Mouse (Mus musculus): ENCODE results near the gene Lyst. TPM values are rescaled to one million over a fixed set of nuclear protein-coding genes. Genes with fewer than 3 reads are reported as not detected.
"Not testable (repeated sequence)": the region's sequence is repeated elsewhere in the genome, so short reads cannot be mapped to it uniquely, and the experiment has no call there.

Gene Lyst
- polyA plus RNA-seq, 1 experiment from 2014 or later: 3.2 TPM

- not testable (repeated sequence) for ATAC-seq (ENCODE audit: low FRiP score, low TSS enrichment); H3K4me2 ChIP-seq (replicated peaks; ENCODE audit: low read depth, low read length); H3K4me1 ChIP-seq (ENCODE audit: insufficient read depth, low read length); H3K36me3 ChIP-seq (ENCODE audit: insufficient read depth, low read length); H3K27ac ChIP-seq (ENCODE audit: low read length); H3K27me3 ChIP-seq (ENCODE audit: insufficient read depth, low read length); H3K4me3 ChIP-seq (ENCODE audit: low read length); H3K9ac ChIP-seq (replicated peaks; ENCODE audit: low read length); H3K9me3 ChIP-seq (ENCODE audit: low read length)
- WGBS: 80% methylated on average over 2 of the region's 2 CpGs
These were observed 75.9 kb downstream of the Lyst start for GRCm38 (mm10) chr13:13666103-13666502.

- Histone ChIP-seq H3K27me3 (ENCODE audit: insufficient read depth, low read length) (no peaks in the 10 kb centered on the region), H3K4me3 (ENCODE audit: low read length) (no peak overlapping the region), H3K9ac (replicated peaks; ENCODE audit: low read length) (no peak overlapping the region), H3K4me2 (replicated peaks; ENCODE audit: low read depth, low read length) (no peak overlapping the region), H3K36me3 (ENCODE audit: insufficient read depth, low read length) (peaks cover 3% of the 10 kb centered on the region), H3K4me1 (ENCODE audit: insufficient read depth, low read length) (no peaks in the 10 kb centered on the region), H3K9me3 (ENCODE audit: low read length) (no peaks in the 10 kb centered on the region), H3K27ac (ENCODE audit: low read length) (no peak overlapping the region)
- ATAC-seq (ENCODE audit: low FRiP score, low TSS enrichment): no peak
- 41% methylated on average over 5 of the region's 5 CpGs for WGBS
These were observed 80.5 kb downstream of the Lyst start for GRCm38 (mm10) chr13:13670669-13671068.

DNA sequence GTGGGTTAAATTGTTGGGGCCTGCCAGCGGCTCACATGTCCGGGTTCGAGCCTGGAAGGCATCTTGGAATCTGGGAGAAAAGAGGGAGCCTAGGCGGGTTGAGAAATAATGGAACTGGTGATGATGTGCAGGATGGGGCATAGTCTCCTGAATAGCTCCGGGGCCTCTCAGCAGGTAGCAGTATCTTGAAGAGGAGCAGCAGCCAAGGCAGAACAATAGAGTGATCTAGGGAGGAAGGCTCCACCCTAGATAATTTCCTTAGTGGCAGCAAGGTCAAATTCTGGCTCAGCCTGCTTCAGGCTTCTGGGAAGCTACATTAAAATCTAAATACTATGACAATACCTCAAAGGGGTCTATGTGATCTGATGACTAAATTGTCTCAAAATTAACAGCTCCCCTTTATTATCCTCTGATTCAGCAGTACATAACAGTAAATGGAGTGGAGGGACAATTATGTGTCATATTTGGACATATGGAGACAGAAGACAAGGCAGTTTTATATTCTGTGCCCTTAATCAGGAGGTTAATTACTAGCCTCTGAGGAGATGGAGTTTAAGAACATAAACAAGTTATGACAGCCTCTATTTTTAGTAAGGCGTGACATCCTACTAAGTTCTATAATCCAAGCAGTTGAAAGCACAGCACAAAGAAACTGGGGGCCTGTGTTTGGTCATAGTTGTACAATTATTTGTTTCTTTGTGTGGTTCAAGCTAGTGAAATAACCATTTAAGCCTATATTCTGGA is 81.6 kb downstream of the Lyst start:
- ATAC-seq (ENCODE audit: low FRiP score, low TSS enrichment): no peak
- no peaks in the 10 kb centered on the region for H3K9me3 ChIP-seq (ENCODE audit: low read length)
- WGBS: 77% methylated on average over 6 of the region's 6 CpGs

DNA sequence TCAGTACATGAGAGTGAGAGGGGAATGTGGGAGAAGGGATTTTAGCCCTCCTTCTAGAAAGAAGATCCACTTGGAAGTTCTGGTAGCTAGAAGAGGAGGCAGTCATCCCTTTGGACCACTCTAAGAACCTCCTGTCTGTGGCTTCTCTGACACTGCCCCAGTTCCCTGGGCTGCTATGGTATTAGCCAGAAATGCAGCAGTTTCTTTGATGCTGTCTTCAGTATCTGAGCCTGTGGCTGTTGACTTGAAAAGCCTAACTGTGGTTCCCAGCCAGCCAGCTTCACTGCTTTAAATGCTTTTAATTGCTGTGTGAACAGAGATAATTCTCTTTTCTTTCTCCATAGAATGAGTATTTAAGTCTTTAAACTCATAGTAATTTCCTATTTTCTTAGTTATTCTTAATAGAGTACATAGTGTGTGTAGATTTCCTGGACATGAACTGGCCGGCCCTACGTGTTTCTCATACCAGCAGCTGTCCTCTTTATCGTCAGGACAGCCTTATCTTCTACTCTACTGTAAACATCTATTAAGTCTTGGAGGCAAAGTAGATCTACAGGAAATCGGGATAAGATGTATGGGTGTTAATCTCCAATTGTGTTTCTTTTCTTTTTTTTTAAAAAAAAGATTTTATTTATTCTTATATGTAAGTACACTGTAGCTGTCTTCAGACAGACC is 84.6 kb downstream of the Lyst start:
- H3K4me3 ChIP-seq (ENCODE audit: low read length): no peak overlapping the region
- H3K9ac ChIP-seq (replicated peaks; ENCODE audit: low read length): no peak overlapping the region
- no peaks in the 10 kb centered on the region for H3K27me3 ChIP-seq (ENCODE audit: insufficient read depth, low read length)
- no peaks in the 10 kb centered on the region for H3K9me3 ChIP-seq (ENCODE audit: low read length)
- WGBS: 80% methylated on average over 4 of the region's 4 CpGs
- H3K27ac ChIP-seq (ENCODE audit: low read length): no peak overlapping the region
- H3K4me2 ChIP-seq (replicated peaks; ENCODE audit: low read depth, low read length): no peak overlapping the region
- no peaks in the 10 kb centered on the region for H3K4me1 ChIP-seq (ENCODE audit: insufficient read depth, low read length)
- ATAC-seq (ENCODE audit: low FRiP score, low TSS enrichment): no peak
- H3K36me3 ChIP-seq (ENCODE audit: insufficient read depth, low read length): peaks cover 10% of the 10 kb centered on the region

More for the DNA sequence above, 81.6 kb downstream of the Lyst start:
- Histone ChIP-seq H3K4me2 (replicated peaks; ENCODE audit: low read depth, low read length) (no peak overlapping the region), H3K36me3 (ENCODE audit: insufficient read depth, low read length) (peaks cover 3% of the 10 kb centered on the region), H3K4me3 (ENCODE audit: low read length) (no peak overlapping the region), H3K9ac (replicated peaks; ENCODE audit: low read length) (no peak overlapping the region), H3K27ac (ENCODE audit: low read length) (no peak overlapping the region), H3K27me3 (ENCODE audit: insufficient read depth, low read length) (no peaks in the 10 kb centered on the region), H3K4me1 (ENCODE audit: insufficient read depth, low read length) (no peaks in the 10 kb centered on the region)

GRCm38 (mm10) chr13:13677871-13678270 is 87.7 kb downstream of the Lyst start:
- Histone ChIP-seq H3K4me1 (ENCODE audit: insufficient read depth, low read length) (no peaks in the 10 kb centered on the region), H3K9ac (replicated peaks; ENCODE audit: low read length) (no peak overlapping the region), H3K9me3 (ENCODE audit: low read length) (no peaks in the 10 kb centered on the region), H3K36me3 (ENCODE audit: insufficient read depth, low read length) (peaks cover 7% of the 10 kb centered on the region), H3K4me3 (ENCODE audit: low read length) (no peak overlapping the region), H3K27ac (ENCODE audit: low read length) (no peak overlapping the region), H3K27me3 (ENCODE audit: insufficient read depth, low read length) (no peaks in the 10 kb centered on the region), H3K4me2 (replicated peaks; ENCODE audit: low read depth, low read length) (no peak overlapping the region)
- ATAC-seq (ENCODE audit: low FRiP score, low TSS enrichment): no peak
- 86% methylated on average over 8 of the region's 8 CpGs for WGBS

DNA sequence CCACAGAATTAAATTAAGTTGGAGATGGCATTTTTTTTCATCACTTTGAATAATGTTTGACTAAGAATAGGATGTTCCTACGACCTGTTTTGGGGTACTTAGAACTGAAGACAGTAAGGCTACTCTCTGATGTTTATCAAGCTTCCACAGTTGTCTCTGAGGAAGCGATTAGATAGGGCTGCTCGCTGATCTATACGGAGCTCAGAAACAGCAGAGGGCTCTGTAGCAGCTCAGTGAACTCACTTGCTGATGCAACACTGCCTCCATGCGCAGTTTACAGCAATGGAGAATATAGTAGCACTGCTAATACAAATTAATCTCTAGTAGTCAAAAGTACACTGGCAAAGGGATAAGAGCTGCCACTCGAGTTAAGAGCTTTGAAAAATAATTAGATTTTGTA is 91.4 kb downstream of the Lyst start:
- Histone ChIP-seq H3K4me3 (ENCODE audit: low read length) (no peak overlapping the region), H3K36me3 (ENCODE audit: insufficient read depth, low read length) (peaks cover 12% of the 10 kb centered on the region), H3K27me3 (ENCODE audit: insufficient read depth, low read length) (no peaks in the 10 kb centered on the region), H3K9ac (replicated peaks; ENCODE audit: low read length) (no peak overlapping the region), H3K4me1 (ENCODE audit: insufficient read depth, low read length) (no peaks in the 10 kb centered on the region), H3K27ac (ENCODE audit: low read length) (no peak overlapping the region), H3K4me2 (replicated peaks; ENCODE audit: low read depth, low read length) (no peak overlapping the region), H3K9me3 (ENCODE audit: low read length) (no peaks in the 10 kb centered on the region)
- 71% methylated on average over 6 of the region's 6 CpGs for WGBS
- ATAC-seq (ENCODE audit: low FRiP score, low TSS enrichment): no peak

DNA sequence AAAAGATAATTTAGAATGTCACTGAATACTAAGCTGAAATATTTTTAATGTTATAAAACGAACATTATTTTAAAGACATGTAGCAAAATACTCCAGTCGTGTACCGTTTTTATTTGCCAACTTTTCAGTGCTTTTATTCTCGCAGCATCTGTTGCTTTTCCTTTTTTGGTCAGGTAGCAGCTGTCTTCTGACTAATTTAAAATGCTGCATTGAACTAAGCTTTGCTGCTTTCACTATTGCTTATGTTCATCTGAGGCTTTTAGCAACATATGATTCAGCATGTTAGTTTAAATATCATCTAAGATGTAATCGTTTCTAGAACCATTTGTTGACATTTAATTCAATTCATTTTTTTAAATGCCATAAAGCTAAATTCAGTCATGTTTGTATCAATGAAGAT is 113.3 kb downstream of the Lyst start:
- Histone ChIP-seq H3K9me3 (ENCODE audit: low read length) (no peaks in the 10 kb centered on the region), H3K4me2 (replicated peaks; ENCODE audit: low read depth, low read length) (no peak overlapping the region), H3K9ac (replicated peaks; ENCODE audit: low read length) (no peak overlapping the region), H3K27ac (ENCODE audit: low read length) (no peak overlapping the region), H3K4me1 (ENCODE audit: insufficient read depth, low read length) (no peaks in the 10 kb centered on the region), H3K4me3 (ENCODE audit: low read length) (no peak overlapping the region), H3K27me3 (ENCODE audit: insufficient read depth, low read length) (no peaks in the 10 kb centered on the region), H3K36me3 (ENCODE audit: insufficient read depth, low read length) (0 out of 2 replicates have a peak, but pooled peaks cover 2% of the 10 kb centered on the region)
- WGBS: 84% methylated on average over 5 of the region's 5 CpGs
- no peak for ATAC-seq (ENCODE audit: low FRiP score, low TSS enrichment)

GRCm38 (mm10) chr13:13721435-13721834 is 131.2 kb downstream of the Lyst start:
- not testable (repeated sequence) for H3K36me3 ChIP-seq (ENCODE audit: insufficient read depth, low read length); H3K27ac ChIP-seq (ENCODE audit: low read length)

GRCm38 (mm10) chr13:13723293-13723692 is 133.1 kb downstream of the Lyst start:
- ATAC-seq (ENCODE audit: low FRiP score, low TSS enrichment): no peak
- no peaks in the 10 kb centered on the region for H3K9me3 ChIP-seq (ENCODE audit: low read length)
- 0 out of 2 replicates have a peak, but pooled peaks cover 6% of the 10 kb centered on the region for H3K36me3 ChIP-seq (ENCODE audit: insufficient read depth, low read length)
- 87% methylated on average over 3 of the region's 3 CpGs for WGBS
- H3K27me3 ChIP-seq (ENCODE audit: insufficient read depth, low read length): no peaks in the 10 kb centered on the region
- no peak overlapping the region for H3K9ac ChIP-seq (replicated peaks; ENCODE audit: low read length)
- H3K27ac ChIP-seq (ENCODE audit: low read length): no peak overlapping the region
- H3K4me1 ChIP-seq (ENCODE audit: insufficient read depth, low read length): no peaks in the 10 kb centered on the region
- no peak overlapping the region for H3K4me3 ChIP-seq (ENCODE audit: low read length)
- no peak overlapping the region for H3K4me2 ChIP-seq (replicated peaks; ENCODE audit: low read depth, low read length)

More at GRCm38 (mm10) chr13:13721435-13721834, 131.2 kb downstream of the Lyst start:
- not testable (repeated sequence) for H3K4me2 ChIP-seq (replicated peaks; ENCODE audit: low read depth, low read length); H3K4me1 ChIP-seq (ENCODE audit: insufficient read depth, low read length); ATAC-seq (ENCODE audit: low FRiP score, low TSS enrichment); H3K27me3 ChIP-seq (ENCODE audit: insufficient read depth, low read length); H3K9ac ChIP-seq (replicated peaks; ENCODE audit: low read length); H3K9me3 ChIP-seq (ENCODE audit: low read length); H3K4me3 ChIP-seq (ENCODE audit: low read length)
- 94% methylated on average over 17 of the region's 17 CpGs for WGBS

- no peaks in the 10 kb centered on the region for H3K4me1 ChIP-seq (ENCODE audit: insufficient read depth, low read length)
- H3K9me3 ChIP-seq (ENCODE audit: low read length): no peaks in the 10 kb centered on the region
- no peak overlapping the region for H3K9ac ChIP-seq (replicated peaks; ENCODE audit: low read length)
- no peak overlapping the region for H3K27ac ChIP-seq (ENCODE audit: low read length)
- ATAC-seq (ENCODE audit: low FRiP score, low TSS enrichment): no peak
- H3K4me3 ChIP-seq (ENCODE audit: low read length): no peak overlapping the region
- H3K36me3 ChIP-seq (ENCODE audit: insufficient read depth, low read length): 0 out of 2 replicates have a peak, but pooled peaks cover 6% of the 10 kb centered on the region
- no peak overlapping the region for H3K4me2 ChIP-seq (replicated peaks; ENCODE audit: low read depth, low read length)
- H3K27me3 ChIP-seq (ENCODE audit: insufficient read depth, low read length): no peaks in the 10 kb centered on the region
These were observed 133.6 kb downstream of the Lyst start for GRCm38 (mm10) chr13:13723786-13724185.
